Mouse (Mus musculus): Measurements from ENCODE around the gene Dlx2. TPM values are rescaled to one million over a fixed set of nuclear protein-coding genes. Genes with fewer than 3 reads are reported as not detected.

Dlx2 gene
- total RNA-seq, 4 experiments from 2014 or later, result not detected

DNA sequence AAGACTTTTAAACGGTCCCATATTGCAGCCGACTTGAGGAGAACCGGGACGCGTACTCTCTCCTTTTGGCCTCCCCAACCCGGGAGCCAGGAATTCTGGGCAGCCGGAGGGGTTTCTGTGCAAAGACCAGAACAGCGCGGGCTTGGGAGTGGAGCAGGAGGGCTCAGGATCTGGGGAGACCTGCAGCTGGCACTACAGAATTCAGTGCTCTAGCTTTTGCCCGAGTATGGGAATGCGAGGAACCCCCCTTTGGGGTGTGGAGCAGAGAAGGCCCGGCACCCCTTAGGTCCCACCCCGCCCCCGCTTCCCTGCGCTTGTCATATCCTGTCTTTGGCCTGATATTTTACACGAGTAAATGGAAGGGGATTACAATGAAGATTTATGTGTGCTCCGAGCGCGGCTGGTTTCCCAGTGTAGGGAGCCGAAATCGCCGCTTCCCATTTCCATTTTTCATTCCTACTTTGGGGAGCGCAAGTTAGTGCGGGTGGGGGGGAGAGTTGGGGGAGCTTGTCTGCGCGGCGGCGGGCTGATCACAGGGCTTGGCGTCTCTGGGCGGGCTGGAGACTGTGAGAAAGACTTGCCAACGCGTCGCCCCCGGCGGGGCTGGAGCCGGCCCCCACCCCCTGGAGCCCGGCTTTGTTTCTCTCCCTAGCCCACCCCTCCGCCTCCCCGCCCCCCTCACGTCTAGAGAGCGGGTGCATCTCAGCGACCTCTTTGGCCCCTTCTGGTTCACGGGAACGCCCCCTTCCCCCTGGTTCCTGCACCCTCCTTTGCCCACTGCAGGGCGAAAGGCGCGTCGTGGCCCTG, 5.7 kb downstream of the Dlx2 start:
- DNase-seq (ENCODE audit: low spot score), result no peak

DNA sequence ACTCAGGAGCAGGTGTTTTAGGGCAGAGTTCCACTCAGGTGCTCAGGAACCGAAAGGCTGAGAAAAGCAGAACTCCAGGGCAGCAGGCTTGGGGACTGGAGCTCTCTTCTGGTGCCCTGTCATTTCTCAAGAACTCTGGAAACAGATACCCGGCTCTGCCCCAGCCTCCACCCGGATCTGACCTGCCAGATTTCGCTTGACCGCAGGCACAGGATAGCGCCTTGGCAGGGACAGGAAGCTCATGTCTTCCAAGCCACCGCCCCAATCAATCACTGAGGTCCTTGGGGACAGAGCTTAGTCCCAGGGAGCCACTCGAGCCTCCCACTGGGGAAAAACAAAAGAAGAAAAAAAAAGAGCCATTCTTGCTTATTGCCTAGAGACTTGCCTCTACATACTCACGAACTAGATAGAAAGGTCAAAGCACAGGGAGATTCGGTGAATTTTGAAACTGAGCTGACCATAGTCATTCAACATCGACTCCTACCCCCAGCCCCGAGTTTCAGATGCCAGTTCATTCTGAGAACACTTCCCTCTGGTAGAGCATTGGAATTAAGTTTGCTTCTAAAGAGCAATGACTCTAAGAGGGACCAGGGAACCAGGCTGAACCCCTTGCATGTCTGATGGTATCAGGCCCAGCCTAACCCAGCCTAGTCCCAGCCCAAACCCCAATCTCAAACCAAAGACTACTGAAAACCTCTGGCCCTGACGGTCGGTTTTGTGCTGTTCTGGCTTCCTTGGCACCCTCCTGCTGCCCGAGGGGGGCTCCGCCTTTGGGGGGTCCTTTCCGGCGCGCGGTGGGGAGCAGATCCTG, 12.1 kb downstream of the Dlx2 start:
- DNase-seq (ENCODE audit: low spot score), result no peak

DNA sequence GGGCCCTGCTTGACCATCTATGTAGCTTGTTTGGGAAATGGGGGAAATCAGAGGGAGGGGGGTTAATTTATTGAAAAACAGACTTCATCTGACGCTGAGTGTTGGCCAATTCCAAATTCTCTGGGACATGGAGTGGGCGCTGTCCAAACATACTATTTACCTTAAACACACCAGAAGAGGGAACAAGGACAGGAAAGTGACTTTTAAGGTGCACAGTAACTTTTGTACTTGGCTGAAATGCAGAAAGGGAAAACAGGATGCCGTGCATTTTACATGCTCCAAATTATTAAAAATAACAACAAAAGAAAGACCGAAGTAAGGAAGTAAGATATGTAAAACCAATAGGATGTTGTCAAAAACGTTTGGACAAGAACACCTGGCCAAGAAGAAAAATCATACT, 13.5 kb downstream of the Dlx2 start:
- DNase-seq (ENCODE audit: low spot score), result no peak

DNA sequence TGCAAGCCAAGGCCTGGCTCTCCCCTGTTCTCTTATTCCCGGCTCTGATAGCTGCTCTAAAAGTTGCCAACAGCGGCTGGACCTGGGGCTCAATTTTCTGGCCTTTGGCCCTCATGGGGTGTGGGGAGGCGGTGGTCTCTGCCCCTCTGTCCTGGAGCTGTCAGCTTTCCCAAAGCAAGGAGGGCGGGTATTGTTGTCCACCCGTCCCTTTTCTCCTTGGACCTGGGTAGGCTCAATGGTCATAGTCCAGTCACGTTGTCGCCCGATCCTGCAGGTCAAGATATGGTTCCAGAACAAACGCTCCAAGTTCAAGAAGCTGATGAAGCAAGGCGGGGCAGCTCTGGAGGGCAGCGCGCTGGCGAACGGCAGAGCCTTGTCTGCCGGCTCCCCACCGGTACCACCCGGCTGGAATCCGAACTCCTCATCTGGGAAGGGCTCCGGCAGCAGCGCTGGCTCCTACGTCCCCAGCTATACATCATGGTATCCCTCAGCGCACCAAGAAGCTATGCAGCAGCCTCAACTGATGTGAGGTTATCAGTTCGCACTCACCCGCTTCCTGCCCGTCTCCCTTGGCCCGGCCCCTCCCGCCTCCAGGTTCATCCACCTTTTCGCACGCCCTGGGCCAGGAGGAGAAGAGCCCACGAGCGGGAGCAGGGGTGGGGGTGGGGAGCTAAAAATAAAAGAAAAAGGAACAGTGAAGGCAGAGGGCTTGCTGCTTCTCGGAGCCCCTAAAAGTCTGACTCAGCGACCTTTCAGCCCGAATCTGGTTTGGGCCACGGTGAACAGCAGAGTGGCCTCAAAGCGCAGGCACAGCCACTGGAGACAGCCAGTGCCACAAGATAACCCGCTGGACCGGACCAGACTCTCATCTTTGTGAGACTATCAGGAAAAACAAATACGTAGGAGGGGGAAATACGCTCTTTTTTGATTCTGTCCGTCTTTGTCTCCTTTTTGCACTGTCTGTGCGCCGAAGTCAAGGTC, 14.3 kb downstream of the Dlx2 start:
- DNase-seq (ENCODE audit: low spot score), result no peak

DNA sequence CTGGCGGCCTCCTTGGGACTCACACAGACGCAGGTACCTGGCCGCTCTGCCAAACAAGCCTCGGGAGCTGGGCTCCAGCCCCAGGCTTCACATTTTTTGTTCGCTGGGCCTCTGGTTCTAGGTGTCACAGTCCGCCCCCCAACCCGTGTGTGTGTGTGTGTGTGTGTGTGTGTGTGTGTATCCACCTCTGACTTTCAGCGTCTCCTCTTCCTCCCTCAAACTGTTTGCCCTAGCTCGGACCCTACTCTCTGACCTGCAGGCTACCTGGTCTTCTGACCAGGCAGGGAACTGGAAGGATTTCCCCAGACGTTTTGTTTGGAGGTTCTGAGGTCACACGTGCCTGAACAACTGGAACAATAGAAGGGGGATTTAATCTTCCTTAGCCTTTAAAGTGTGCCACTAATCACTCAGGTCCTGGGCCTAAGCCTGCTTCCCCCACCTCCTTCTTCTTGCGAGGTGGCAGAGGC, 15.4 kb downstream of the Dlx2 start:
- DNase-seq (ENCODE audit: low spot score), result no peak

DNA sequence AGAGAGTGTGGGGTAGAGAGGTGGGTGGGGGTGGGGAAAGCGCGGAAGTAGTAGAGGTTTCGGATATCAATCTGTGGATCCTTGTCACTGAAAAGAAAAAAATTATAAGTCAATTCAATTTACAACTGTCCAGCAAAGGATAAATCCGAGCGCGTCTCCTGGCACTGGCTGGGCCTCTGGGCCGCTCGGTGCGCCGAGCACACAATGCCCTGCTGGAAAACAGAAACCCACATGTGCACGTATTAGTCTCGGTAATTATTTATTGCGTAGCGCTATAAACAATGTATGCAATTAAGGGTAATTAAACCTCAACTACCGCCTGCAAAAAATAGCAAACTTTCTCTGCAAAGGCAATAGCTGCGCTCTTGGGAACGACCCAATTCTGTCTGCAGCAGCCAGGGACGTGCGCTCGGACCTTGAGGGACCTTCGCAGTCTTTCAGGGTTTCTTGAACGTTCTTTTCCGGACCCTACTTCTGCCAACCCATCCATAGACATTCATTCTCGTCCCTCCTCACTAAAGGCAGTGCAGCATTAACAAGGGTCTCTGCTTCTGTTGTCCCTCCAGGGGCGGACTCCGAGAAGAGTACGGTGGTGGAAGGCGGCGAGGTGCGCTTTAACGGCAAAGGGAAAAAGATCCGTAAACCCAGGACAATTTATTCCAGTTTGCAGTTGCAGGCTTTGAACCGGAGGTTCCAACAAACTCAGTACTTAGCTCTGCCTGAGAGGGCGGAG, 16.0 kb downstream of the Dlx2 start:
- DNase-seq (ENCODE audit: low spot score), result no peak

DNA sequence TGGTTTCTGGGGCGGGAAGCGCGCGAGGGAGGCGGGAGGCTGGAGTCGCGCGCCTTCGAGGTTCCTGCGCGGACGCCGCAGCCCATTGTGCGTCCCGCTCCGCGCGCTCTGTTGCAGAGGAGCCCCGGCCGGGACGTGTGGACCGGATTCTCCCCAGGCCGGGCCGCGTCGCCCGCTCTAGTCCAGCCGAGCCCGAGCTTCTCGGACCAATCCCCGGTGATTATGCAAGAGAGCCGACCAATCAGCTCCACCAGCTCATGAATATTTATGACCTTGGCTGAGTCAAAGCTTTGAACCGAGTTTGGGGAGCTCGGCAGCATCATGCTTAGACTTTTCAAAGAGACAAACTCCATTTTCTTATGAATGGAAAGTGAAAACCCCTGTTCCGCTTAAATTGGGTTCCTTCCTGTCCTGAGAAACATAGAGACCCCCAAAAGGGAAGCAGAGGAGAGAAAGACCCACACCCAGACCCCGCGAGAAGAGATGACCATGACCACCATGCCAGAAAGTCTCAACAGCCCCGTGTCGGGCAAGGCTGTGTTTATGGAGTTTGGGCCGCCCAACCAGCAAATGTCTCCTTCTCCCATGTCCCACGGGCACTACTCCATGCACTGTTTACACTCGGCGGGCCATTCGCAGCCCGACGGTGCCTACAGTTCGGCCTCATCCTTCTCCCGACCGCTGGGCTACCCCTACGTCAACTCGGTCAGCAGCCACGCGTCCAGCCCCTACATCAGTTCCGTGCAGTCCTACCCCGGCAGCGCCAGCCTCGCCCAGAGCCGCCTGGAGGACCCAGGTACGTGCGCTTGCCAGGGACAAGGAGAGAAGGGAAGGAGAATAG, 16.8 kb downstream of the Dlx2 start:
- DNase-seq (ENCODE audit: low spot score), result peak; percentile 79

DNA sequence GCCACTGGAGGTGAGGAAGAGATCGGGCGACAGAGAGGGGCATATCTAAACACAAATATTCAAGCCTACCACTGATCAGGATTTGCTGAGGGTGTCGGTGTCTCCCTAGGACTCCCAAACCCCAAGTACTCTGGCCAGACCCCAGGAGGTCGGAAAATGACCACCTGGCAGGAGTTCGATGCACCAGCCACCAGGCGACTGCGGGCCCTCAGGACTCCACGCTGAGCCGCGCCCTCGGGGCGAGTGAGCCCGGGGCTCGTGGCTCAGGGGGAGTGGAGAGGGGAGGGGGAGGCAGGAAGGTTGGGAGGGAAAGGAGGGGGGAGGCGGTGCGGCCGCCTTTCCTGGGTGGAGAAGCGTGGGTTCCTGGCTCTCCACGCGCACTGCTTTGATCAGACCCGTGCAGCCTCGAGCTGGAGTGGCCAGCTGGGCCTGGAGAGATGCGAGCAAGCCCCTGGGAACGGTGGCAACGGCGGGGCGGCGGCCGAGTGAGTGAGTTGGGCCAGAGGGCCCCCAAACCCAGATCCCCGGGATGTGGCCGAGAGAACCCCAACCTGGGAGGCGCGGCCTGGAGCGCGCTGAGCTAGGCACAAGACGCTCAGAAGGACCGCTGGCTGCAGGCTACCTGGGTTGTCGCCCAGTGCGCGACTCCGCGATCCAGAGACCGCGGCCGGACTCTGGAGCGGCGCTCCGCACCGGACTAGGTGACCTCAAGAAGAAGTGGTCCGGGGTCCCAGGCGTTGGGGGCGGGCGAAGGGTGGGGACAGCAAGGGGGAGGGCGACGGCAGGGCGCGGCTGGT, 17.6 kb downstream of the Dlx2 start:
- no peak for DNase-seq (ENCODE audit: low spot score)

DNA sequence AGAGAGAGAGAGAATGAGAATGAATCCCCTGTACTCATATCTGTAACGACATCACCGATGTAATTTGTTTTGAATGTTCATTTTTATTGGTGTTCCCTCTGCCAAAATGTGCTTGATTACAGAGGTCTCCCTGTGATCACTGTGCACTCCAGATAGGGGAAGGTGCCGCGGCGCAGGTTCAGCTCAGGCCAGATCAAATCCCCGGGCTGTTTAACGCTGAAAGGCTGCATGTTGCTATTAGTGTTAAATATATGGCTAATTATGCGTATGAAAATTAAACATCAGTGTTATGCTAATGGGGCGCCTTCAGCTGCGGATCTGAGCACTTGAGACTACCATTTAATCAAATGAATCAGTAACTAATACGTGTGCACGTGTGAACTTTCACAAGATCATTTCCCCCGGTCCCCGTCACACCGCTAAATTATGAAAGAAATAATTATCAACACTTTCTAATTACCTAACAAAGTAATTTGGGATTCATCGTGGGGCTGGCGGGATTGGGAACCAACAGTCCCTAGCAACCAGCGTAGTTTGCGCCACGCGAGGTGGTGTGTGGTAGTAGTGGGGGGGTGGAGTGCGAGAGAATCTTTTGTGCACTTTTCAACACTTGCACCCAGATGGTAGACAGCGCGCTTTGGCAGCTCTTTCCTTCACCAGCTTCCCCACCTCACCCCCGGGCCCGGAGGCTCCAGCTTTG, 18.4 kb downstream of the Dlx2 start, which contains the start of gene Dlx1:
Dlx1 (plus strand) TSS at position 100 of the 700 bp plus-strand sequence.
- DNase-seq (ENCODE audit: low spot score), result no peak

DNA sequence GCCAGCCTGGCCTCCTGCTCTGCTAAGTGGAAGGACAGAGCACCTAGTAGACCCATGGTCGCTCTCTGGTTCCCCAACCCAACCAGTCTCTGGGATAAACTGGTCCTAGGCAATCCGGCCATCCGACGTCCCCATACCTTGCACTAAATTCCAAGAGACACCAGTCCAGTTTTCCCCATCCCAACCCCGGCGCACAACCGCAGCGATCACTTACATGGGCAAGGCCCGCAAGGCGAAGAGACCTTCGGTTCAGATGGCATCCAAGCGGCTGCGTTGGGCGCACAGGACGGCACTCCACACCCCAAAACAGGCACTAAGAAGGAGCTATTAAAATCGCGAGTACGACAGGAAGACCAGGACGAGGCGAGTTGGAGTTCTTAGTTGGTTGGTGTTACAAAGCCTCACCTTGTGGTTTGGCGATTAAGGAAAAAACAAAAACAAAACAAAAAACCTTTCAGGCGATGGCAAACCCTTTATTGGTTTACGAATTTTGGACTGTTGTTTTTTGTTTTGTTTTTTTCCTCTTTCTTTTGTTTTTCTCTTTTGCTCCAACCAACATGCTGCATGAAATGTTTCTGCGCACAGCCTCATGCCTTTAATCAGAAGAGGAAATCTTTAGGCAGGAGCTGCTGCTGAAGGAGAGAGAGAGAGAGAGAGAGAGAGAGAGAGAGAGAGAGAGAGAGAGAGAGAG, 19.1 kb downstream of the Dlx2 start:
- DNase-seq (ENCODE audit: low spot score), result no peak

DNA sequence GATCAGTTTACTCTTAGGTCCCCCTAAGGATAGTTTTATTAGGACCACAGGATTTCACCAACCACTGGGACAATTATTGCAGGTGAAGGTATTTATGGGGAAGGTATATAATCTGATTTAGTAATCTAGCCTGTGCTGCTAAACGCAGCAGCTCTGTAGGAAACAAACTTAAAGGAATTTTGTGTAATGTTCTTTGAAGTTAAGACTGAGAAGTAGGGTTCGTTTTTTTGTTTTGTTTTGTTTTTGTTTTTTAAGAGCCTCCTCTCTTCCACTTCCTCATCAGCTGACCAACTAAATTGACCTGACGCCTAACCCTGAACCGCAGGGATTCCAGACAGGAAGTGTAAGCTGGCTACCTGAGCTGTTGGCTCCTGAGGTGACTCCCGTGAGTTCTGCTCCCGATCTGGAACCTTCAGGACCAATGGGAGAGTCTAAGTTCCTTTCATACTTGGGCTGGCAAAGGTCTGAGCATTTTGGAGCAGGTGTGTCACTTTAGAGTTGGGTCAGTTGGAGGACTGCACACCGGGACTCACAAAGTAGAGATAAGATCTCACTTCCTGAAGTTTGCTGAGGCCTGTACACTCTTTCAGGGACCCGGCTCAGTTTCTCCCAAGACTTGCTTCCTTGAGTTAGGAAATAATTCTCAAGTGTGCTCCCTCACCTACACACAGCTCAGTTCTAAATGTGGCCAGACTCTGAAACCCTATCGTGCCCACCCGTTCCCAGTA, 19.8 kb downstream of the Dlx2 start:
- no peak for DNase-seq (ENCODE audit: low spot score)

DNA sequence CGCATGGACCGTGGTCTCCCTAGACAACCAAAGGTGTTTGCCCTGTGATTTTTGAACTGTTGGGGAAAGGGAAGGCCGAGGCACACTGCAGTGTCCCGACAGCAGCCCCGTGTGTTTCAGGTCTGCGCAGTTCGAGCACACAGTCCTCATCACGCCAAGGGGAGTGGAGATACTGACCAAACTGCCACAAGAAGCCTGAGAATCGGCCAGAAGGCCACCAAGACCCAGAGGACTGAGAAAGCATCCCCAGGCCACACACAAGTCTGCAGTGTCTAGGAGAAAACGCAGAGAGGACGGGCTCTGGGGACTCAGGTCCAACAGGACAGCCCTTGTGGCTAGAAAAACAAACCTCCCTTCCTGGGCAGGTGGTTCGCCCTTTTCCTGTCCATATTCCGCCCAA, 21.8 kb downstream of the Dlx2 start:
- DNase-seq (ENCODE audit: low spot score), result no peak

DNA sequence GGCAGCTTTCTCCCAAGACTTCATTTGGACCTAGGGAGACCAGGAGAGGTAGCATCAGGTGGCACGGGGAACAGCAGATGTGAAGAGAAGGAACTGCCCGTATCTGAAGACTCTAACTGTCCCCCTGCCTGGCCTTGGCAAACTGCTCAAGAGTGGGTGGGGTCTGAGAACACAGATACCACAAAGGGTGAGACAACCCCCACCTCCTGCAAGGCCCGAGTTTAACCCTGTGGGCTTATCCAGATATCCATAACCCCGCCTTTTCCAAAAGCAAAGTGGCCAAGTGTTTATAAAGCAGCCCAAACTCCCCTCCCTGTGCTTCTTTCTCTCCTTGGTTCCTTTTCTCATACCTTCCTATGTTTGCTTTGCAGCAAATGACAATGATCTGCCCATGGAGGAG, 23.1 kb downstream of the Dlx2 start:
- DNase-seq (ENCODE audit: low spot score), result no peak

DNA sequence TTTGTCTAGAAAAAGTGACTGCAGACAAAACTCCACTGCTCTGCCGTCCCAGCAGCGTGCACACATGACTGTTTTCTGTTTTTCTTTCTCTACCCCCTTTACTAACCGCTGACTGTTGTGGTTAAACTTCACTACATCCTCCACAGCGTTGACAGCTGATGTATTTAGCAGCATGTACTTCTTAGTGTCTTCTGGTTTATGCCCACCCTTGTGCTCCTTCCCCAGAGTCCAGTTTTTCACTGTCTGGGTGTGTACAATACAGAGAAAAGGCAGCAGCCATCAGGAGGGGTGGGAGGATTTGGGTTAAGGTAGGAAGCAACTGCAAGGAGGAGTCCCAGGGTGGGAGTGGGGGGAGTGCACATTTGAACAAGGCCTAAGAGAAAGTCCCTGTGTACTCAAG, 23.7 kb downstream of the Dlx2 start:
- DNase-seq (ENCODE audit: low spot score), result no peak

DNA sequence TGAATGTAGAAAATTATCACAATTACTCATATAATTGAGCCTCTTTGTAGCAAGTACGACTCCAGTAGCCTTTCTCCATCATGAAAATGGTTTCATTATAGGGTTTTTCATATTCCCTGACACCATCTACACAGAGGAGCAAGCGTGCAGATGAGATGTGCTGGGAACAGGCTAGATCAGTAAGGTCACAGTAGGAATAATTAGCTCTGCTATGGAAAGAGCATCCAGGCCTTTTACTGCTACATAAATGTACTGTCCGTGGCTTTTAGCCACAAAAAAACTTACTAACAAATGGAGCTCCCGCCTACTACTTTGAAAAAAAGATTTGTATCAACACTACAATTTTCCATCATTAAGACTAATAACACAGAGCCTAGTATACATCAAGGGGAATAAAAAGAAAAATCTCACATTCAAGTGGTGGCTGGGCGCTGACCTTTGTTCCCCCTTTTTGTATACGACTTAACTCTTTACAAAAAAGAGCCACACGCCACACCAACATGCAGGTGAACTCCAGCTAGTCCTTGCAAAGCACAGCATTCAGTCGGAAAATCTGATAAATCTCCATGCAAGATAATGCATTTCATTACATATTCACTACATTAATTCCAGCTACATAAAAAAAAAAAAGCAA, 29.0 kb downstream of the Dlx2 start:
- no peak for DNase-seq (ENCODE audit: low spot score)

DNA sequence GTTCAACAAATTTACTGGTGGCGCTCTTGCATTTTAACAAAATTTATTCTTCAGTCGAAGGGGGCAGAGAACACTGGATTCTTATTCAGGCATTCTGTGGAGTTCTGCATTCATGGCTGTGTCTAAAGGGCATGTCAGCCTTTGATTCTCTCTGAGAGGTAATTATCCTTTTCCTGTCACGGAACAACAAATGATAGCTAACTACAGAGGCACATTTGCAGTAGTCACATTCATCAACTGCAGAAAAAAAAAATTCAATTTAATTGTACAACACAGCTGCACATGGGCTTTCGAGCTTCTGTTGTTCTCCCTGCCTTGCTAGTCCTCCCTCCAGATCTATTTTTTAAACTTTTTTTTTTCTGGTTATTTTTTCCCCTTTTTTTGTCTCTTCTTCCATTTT, 29.6 kb downstream of the Dlx2 start:
- no peak for DNase-seq (ENCODE audit: low spot score)

DNA sequence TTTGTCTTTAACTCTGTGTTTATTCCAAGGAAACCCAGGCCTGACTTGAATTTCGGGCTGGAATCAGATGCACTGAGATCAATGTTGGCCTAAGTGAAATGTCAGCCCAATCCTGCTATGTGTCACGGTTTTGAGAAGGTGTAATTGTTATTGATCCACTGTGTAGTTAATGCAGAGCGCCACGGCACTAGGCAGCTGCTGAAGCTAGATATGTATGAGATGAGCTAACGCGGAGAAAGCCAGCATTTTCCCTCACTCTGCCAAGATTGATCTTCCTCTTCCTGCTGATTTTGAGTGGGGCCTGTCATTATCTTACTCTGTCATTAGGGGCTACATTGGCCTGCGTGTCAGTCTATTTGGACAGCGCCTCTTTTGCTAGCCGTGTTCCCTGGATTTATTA, 34.2 kb downstream of the Dlx2 start:
- no peak for DNase-seq (ENCODE audit: low spot score)

All from heart, adult 8-10 months (tissue).